Mouse (Mus musculus): ENCODE data around the gene Cgref1.

GRCm38 (mm10) chr5:30923119-30923518 lies 22.3 kb downstream of the Cgref1 start:
- TF ChIP-seq CTCF (IDR thresholded peaks at IDR 0.05; ENCODE audit: low read depth) (no peak), EP300 (IDR thresholded peaks at IDR 0.05; ENCODE audit: low read depth) (no peak)
